Mouse (Mus musculus) E14TG2a.4 (cell line): ENCODE measurements around the gene Ly75.

Source experiments
- CTCF ChIP-seq: conservative IDR thresholded peaks from 2 replicates; pipeline ENCODE4 v1.5.1; 2014; ENCODE audit warnings: low read length
- NANOG ChIP-seq: IDR thresholded peaks from 2 replicates; pipeline ENCODE4 v1.6.1; 2014; ENCODE audit warnings: borderline replicate concordance, low read length, mixed read lengths

DNA sequence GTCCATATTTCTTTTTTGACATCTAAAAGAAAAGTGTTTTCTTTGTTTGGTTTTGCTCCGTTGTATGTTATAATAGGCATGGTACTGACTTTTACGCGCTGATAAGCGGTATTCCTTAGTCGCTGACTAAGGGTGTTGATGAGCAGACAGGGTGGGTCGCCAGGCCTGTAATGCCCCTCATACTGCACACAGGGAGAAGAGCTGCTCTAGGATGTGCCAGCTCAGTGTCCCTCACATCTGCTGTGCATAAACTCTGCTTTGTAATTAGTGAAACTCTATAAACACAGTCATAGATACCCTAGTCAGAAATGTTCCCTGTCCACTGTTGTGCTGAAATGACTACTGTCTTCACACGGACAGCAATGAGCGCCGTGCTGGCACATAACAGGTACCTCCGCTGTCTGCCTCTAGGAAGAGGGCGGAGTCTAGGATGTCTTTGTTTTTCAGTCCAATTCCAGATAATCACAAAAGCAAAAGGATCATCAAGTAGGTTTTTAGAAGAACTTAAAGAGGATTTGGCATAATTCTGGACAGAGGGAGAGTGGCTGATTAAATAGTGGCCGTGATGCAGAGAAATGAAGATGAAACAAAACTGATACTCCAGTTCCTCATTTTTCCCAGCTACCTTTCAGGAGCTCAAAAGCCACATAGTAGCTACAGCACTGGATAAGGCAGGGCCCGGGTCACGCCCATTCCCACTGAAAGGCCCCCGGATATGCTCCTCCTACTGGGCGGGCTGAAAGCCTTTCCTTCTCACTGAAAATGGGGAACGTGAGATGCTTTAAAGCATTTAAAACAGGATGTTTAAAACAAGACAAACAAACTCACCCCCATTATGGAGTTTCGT is 28.3 kb downstream of the Ly75 start:
- TF ChIP-seq CTCF (no peak), NANOG (no peak)
